Mouse (Mus musculus): ENCODE measurements around the gene Zfp160. TPM values are rescaled to one million over a fixed set of nuclear protein-coding genes. Genes with fewer than 3 reads are reported as not detected.

Zfp160 gene
- polyA plus RNA-seq (2014; fragmentation: Illumina TruSeq; extraction: RNeasy Lipid Tissue Mini Kit (QIAGEN cat#74804); ENCODE audit: low read depth, low replicate concordance), result 38.4 TPM

DNA sequence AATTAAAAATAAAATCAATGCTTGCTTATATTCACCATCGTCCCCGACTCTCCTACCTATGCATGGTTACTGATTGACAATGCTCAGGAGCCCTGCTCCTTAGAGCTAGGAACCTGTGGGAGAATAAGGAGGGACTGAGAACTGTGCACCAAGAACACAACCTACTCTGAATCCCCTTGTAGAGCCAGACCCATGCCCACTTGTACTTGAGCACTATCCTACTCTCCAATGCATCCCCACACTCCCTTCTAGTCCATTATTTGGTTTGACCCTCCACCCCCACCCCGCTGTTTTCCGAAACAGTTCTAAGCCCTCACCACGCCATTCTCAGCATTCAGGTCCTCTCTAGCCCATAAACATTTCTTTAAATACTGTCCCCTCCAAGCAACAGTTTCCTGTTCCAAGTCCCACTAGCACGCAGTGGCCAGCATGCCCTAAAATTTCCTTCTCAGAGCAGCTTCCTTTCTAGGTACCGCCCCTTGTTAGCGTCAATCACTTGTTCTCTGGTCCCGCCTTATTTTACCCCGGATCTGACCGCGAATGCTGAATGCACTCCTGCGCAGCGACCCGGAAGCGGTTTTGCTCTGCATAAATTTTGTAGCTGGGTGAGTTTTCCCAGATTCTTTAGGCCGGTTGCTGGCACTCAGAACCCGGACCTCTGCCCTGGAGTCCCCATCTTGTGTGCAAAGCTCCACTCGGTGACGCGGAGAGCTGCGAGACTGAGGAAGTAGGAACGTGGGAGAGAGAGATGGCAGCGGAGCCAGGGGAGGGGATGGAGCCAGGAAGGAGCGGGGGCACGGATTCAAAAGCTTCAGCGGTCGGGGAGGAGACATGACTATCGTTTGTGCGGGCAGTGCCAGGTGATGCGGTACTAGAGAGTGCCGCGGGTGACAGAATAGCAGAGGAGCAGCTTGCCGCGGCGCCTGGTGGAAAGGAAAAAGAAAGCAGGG lies at the start of gene Zfp160:
Gene Zfp160 (plus strand): TSS at position 522 of the 950 bp plus-strand sequence.

DNA sequence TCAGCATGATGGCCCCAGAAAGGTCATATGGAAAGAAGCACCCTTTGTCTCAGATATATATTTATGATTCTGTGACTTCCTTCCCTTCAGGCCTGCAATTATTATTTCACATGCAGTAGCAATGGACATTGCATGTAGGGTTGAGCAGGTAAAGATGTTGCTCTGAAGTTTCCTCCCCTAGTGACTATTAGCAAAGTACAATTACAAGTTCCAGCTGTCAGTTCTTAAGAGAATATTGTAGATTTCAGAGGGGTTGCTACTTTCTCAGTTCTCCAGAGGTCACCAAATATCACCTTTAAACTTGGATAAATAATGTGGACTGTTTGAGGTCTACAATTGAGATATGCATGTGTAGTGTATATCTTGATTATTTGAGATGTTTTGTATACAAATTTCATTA lies 12.3 kb upstream of the Zfp160 start, which contains the start of gene Vmn1r233:
Gene Vmn1r233 (minus strand): TSS at position 101 of the 400 bp plus-strand sequence.

Other genes starting within 250 kb of the Zfp160 start
- not detected for gene Vmn1r228, start 222.7 kb upstream of the Zfp160 start, polyA plus RNA-seq (2014; fragmentation: Illumina TruSeq; extraction: RNeasy Lipid Tissue Mini Kit (QIAGEN cat#74804); ENCODE audit: low read depth, low replicate concordance)
- not detected for gene Vmn1r229, start 197.3 kb upstream of the Zfp160 start, polyA plus RNA-seq (2014; fragmentation: Illumina TruSeq; extraction: RNeasy Lipid Tissue Mini Kit (QIAGEN cat#74804); ENCODE audit: low read depth, low replicate concordance)
- not detected for gene Vmn1r230, start 168.5 kb upstream of the Zfp160 start, polyA plus RNA-seq (2014; fragmentation: Illumina TruSeq; extraction: RNeasy Lipid Tissue Mini Kit (QIAGEN cat#74804); ENCODE audit: low read depth, low replicate concordance)
- gene Vmn1r231, start 103.8 kb upstream of the Zfp160 start, polyA plus RNA-seq (2014; fragmentation: Illumina TruSeq; extraction: RNeasy Lipid Tissue Mini Kit (QIAGEN cat#74804); ENCODE audit: low read depth, low replicate concordance), result not detected
- gene Vmn1r232, start 89.2 kb upstream of the Zfp160 start, polyA plus RNA-seq (2014; fragmentation: Illumina TruSeq; extraction: RNeasy Lipid Tissue Mini Kit (QIAGEN cat#74804); ENCODE audit: low read depth, low replicate concordance), result not detected
- gene Ppp2r1a, start 63.6 kb upstream of the Zfp160 start, polyA plus RNA-seq (2014; fragmentation: Illumina TruSeq; extraction: RNeasy Lipid Tissue Mini Kit (QIAGEN cat#74804); ENCODE audit: low read depth, low replicate concordance), result 77.1 TPM
- not detected for gene Vmn1r233, start 12.4 kb upstream of the Zfp160 start, polyA plus RNA-seq (2014; fragmentation: Illumina TruSeq; extraction: RNeasy Lipid Tissue Mini Kit (QIAGEN cat#74804); ENCODE audit: low read depth, low replicate concordance)
- gene Vmn1r234, start 217.2 kb downstream of the Zfp160 start, polyA plus RNA-seq (2014; fragmentation: Illumina TruSeq; extraction: RNeasy Lipid Tissue Mini Kit (QIAGEN cat#74804); ENCODE audit: low read depth, low replicate concordance), result not detected
- not detected for gene Vmn1r235, start 247.5 kb downstream of the Zfp160 start, polyA plus RNA-seq (2014; fragmentation: Illumina TruSeq; extraction: RNeasy Lipid Tissue Mini Kit (QIAGEN cat#74804); ENCODE audit: low read depth, low replicate concordance)